Mouse (Mus musculus): ENCODE data around the gene Fam19a3.

- TF ChIP-seq MAX (IDR thresholded peaks at IDR 0.05; ENCODE audit: low read length) = no peak
- no peak for TF ChIP-seq POLR2A (IDR thresholded peaks at IDR 0.05; ENCODE audit: low read depth, low read length)
- no peak for TF ChIP-seq USF2 (conservative IDR thresholded peaks at IDR 0.05; ENCODE audit: low read depth, low read length)
- no peak for TF ChIP-seq KAT2A (IDR thresholded peaks at IDR 0.05; ENCODE audit: insufficient replicate concordance, low read length)
- no peak for TF ChIP-seq E2F4 (IDR thresholded peaks at IDR 0.05; ENCODE audit: insufficient replicate concordance, low read depth, low read length)
- TF ChIP-seq UBTF (IDR thresholded peaks at IDR 0.05; ENCODE audit: low read depth, low read length) = no peak
- no peak for TF ChIP-seq MAZ (IDR thresholded peaks at IDR 0.05; ENCODE audit: low read depth, low read length)
- TF ChIP-seq CTCF (conservative IDR thresholded peaks at IDR 0.05 in 1 of 2, IDR thresholded peaks at IDR 0.05 in 1 of 2; ENCODE audit: low read depth in 2 of 2, low read length in 2 of 2) = no peak
- TF ChIP-seq ZKSCAN1 (IDR thresholded peaks at IDR 0.05; ENCODE audit: borderline replicate concordance, low read depth, low read length) = no peak
- no peak for TF ChIP-seq CHD1 (IDR thresholded peaks at IDR 0.05; ENCODE audit: low read depth, low read length)
- TF ChIP-seq SMC3 (IDR thresholded peaks at IDR 0.05; ENCODE audit: low read depth, low read length) = no peak
Observed at GRCm38 (mm10) chr3:104804312-104804711, 22.7 kb upstream of the Fam19a3 start.
